Mouse (Mus musculus) limb, embryonic 13.5 days (tissue): ENCODE data around the gene Slc6a5. TPM values are rescaled to one million over a fixed set of nuclear protein-coding genes. Genes with fewer than 3 reads are reported as not detected.
A peak's percentile ranks its signal among the peaks of the same experiment; 100 is the strongest.

Experiments
- ATAC-seq: fragments of 200-750 bp; cut with Nextera tagmentation; 2 replicates; pipeline ENCODE4 v1.8.0; 2017; ENCODE audit warnings: low read depth, moderate number of reproducible peaks, moderate TSS enrichment; ENCODE audit not compliant: low FRiP score
- H3K27ac ChIP-seq: fragments of 300-500 bp; sonication (generic); 2 replicates; pipeline ENCODE4 v1.5.1; 2015; ENCODE audit warnings: inconsistent platforms, mild to moderate bottlenecking, moderate library complexity
- H3K27me3 ChIP-seq: fragments of 300-500 bp; sonication (generic); 2 replicates; pipeline ENCODE4 v1.6.1; 2015; ENCODE audit warnings: mild to moderate bottlenecking, inconsistent platforms
- H3K36me3 ChIP-seq: fragments of 300-500 bp; sonication (generic); 2 replicates; pipeline ENCODE4 v1.6.1; 2015; ENCODE audit warnings: inconsistent platforms, mild to moderate bottlenecking, moderate library complexity
- H3K4me1 ChIP-seq: fragments of 300-500 bp; sonication (generic); 2 replicates; pipeline ENCODE4 v1.6.1; 2015; ENCODE audit warnings: inconsistent platforms
- H3K4me2 ChIP-seq: fragments of 300-500 bp; sonication (generic); replicated peaks from 2 replicates; pipeline ENCODE4 v1.6.1; 2015; ENCODE audit warnings: inconsistent platforms, mild to moderate bottlenecking, moderate library complexity
- H3K4me3 ChIP-seq: fragments of 300-500 bp; sonication (generic); 2 replicates; pipeline ENCODE4 v1.5.1; 2015; ENCODE audit warnings: moderate library complexity, mild to moderate bottlenecking, inconsistent platforms
- H3K9ac ChIP-seq: fragments of 300-500 bp; sonication (generic); 2 replicates; pipeline ENCODE4 v1.6.1; 2015; ENCODE audit warnings: mild to moderate bottlenecking, inconsistent platforms
- H3K9me3 ChIP-seq: fragments of 300-500 bp; sonication (generic); 2 replicates; pipeline ENCODE4 v1.6.1; 2016; ENCODE audit warnings: inconsistent platforms
- WGBS: fragments of 180-500 bp; shearing (Covaris S2); methylation state at CpG from one replicate; pipeline ENCODE4 v1.1.7; 2015; 5-methylcytosine and 5-hydroxymethylcytosine counted together
- polyA plus RNA-seq: library from polyadenylated mRNA; unstranded; fragments of >200 nt; fragmentation: Nextera tagmentation; extraction: Ambion mirVana; gene quantifications from 2 replicates; pipeline ENCODE4 v1.2.1, GENCODE M21; 2015

The Slc6a5 gene
- polyA plus RNA-seq: 0.01 TPM in 1 of 2 replicates, not detected in the other

- H3K27ac ChIP-seq: no peak within 1 kb of the TSS
- H3K4me2 ChIP-seq: no peak within 1 kb of the TSS
- no peaks in the 10 kb centered on the region for H3K4me1 ChIP-seq
- H3K36me3 ChIP-seq: no peaks in the 10 kb centered on the region
- ATAC-seq: no peak
- H3K27me3 ChIP-seq: peaks cover 100% of the 10 kb centered on the region
- no peak within 1 kb of the TSS for H3K4me3 ChIP-seq
- H3K9me3 ChIP-seq: no peaks in the 10 kb centered on the region
- H3K9ac ChIP-seq: no peak within 1 kb of the TSS
- WGBS: under 1% methylated on average over 15 of the region's 15 CpGs
Measured at GRCm38 (mm10) chr7:49909850-49910249, at the start of gene Slc6a5. Gene Slc6a5 (plus strand): TSS chr7:49910146.

- Histone ChIP-seq H3K9ac (no peak overlapping the region), H3K27me3 (no peaks in the 10 kb centered on the region), H3K4me3 (no peak overlapping the region), H3K36me3 (peaks cover 18% of the 10 kb centered on the region), H3K4me2 (no peak overlapping the region), H3K4me1 (no peaks in the 10 kb centered on the region), H3K9me3 (no peaks in the 10 kb centered on the region), H3K27ac (no peak overlapping the region)
- 94% methylated on average over 2 of the region's 2 CpGs for WGBS
- ATAC-seq: no peak
Measured at GRCm38 (mm10) chr7:49861196-49861595, 48.8 kb upstream of the Slc6a5 start.

- H3K9ac ChIP-seq: no peak overlapping the region
- 0 out of 2 replicates have a peak, but pooled peaks cover 6% of the 10 kb centered on the region for H3K36me3 ChIP-seq
- ATAC-seq: no peak
- H3K27ac ChIP-seq: no peak overlapping the region
- H3K4me1 ChIP-seq: no peaks in the 10 kb centered on the region
- no peaks in the 10 kb centered on the region for H3K9me3 ChIP-seq
- WGBS: 62% methylated on average over 3 of the region's 3 CpGs
- no peak overlapping the region for H3K4me2 ChIP-seq
- H3K27me3 ChIP-seq: no peaks in the 10 kb centered on the region
- H3K4me3 ChIP-seq: no peak overlapping the region
Measured at GRCm38 (mm10) chr7:49863753-49864152, 46.2 kb upstream of the Slc6a5 start.

GRCm38 (mm10) chr7:49869656-49870055, 40.3 kb upstream of the Slc6a5 start:
- no peak overlapping the region for H3K4me2 ChIP-seq
- no peaks in the 10 kb centered on the region for H3K4me1 ChIP-seq
- H3K9me3 ChIP-seq: no peaks in the 10 kb centered on the region
- WGBS: 66% methylated on average over 5 of the region's 5 CpGs
- H3K27ac ChIP-seq: no peak overlapping the region
- no peak for ATAC-seq
- H3K9ac ChIP-seq: no peak overlapping the region
- H3K4me3 ChIP-seq: no peak overlapping the region
- no peaks in the 10 kb centered on the region for H3K36me3 ChIP-seq
- no peaks in the 10 kb centered on the region for H3K27me3 ChIP-seq

- no peak overlapping the region for H3K4me2 ChIP-seq
- WGBS: 79% methylated on average over 3 of the region's 3 CpGs
- no peaks in the 10 kb centered on the region for H3K9me3 ChIP-seq
- H3K27ac ChIP-seq: no peak overlapping the region
- ATAC-seq: no peak
- H3K4me1 ChIP-seq: no peaks in the 10 kb centered on the region
- no peak overlapping the region for H3K9ac ChIP-seq
- H3K4me3 ChIP-seq: no peak overlapping the region
- no peaks in the 10 kb centered on the region for H3K27me3 ChIP-seq
- H3K36me3 ChIP-seq: no peaks in the 10 kb centered on the region
Measured at GRCm38 (mm10) chr7:49870276-49870675, 39.7 kb upstream of the Slc6a5 start.

- H3K27ac ChIP-seq: no peak overlapping the region
- no peaks in the 10 kb centered on the region for H3K36me3 ChIP-seq
- WGBS: 82% methylated on average over 5 of the region's 5 CpGs
- ATAC-seq: no peak
- no peaks in the 10 kb centered on the region for H3K9me3 ChIP-seq
- no peak overlapping the region for H3K9ac ChIP-seq
- no peak overlapping the region for H3K4me3 ChIP-seq
- H3K27me3 ChIP-seq: no peaks in the 10 kb centered on the region
- H3K4me1 ChIP-seq: peaks cover 3% of the 10 kb centered on the region
- no peak overlapping the region for H3K4me2 ChIP-seq
Measured at GRCm38 (mm10) chr7:49877307-49877706, 32.6 kb upstream of the Slc6a5 start.

GRCm38 (mm10) chr7:49879051-49879450, 30.9 kb upstream of the Slc6a5 start:
- no peak overlapping the region for H3K27ac ChIP-seq
- no peak for ATAC-seq
- H3K4me1 ChIP-seq: peaks cover 12% of the 10 kb centered on the region
- H3K9ac ChIP-seq: no peak overlapping the region
- H3K4me3 ChIP-seq: no peak overlapping the region
- no peaks in the 10 kb centered on the region for H3K9me3 ChIP-seq
- 80% methylated on average over 13 of the region's 13 CpGs for WGBS
- H3K4me2 ChIP-seq: no peak overlapping the region
- no peaks in the 10 kb centered on the region for H3K36me3 ChIP-seq
- no peaks in the 10 kb centered on the region for H3K27me3 ChIP-seq

- 79% methylated on average over 8 of the region's 8 CpGs for WGBS
- Histone ChIP-seq H3K9ac (no peak overlapping the region), H3K4me1 (peaks cover 12% of the 10 kb centered on the region), H3K9me3 (no peaks in the 10 kb centered on the region), H3K4me3 (no peak overlapping the region), H3K27me3 (no peaks in the 10 kb centered on the region), H3K36me3 (no peaks in the 10 kb centered on the region), H3K4me2 (no peak overlapping the region), H3K27ac (no peak overlapping the region)
- ATAC-seq: no peak
Measured at GRCm38 (mm10) chr7:49879998-49880707, 29.8 kb upstream of the Slc6a5 start.

- ATAC-seq: no peak
- 20% methylated on average over 4 of the region's 4 CpGs for WGBS
- peak overlapping the region; percentile 44 for H3K4me2 ChIP-seq
Measured at GRCm38 (mm10) chr7:49882288-49882687, 27.7 kb upstream of the Slc6a5 start.

GRCm38 (mm10) chr7:49882694-49883389, 27.1 kb upstream of the Slc6a5 start:
- no peak overlapping the region for H3K27ac ChIP-seq
- no peak for ATAC-seq
- H3K4me3 ChIP-seq: no peak overlapping the region
- no peaks in the 10 kb centered on the region for H3K9me3 ChIP-seq
- 22% methylated on average over 16 of the region's 16 CpGs for WGBS
- H3K4me1 ChIP-seq: peaks cover 12% of the 10 kb centered on the region
- no peak overlapping the region for H3K9ac ChIP-seq
- H3K4me2 ChIP-seq: peak overlapping the region; percentile 44
- no peaks in the 10 kb centered on the region for H3K27me3 ChIP-seq
- no peaks in the 10 kb centered on the region for H3K36me3 ChIP-seq

More at GRCm38 (mm10) chr7:49882288-49882687, 27.7 kb upstream of the Slc6a5 start:
- Histone ChIP-seq H3K4me3 (no peak overlapping the region), H3K4me1 (peaks cover 12% of the 10 kb centered on the region), H3K27me3 (no peaks in the 10 kb centered on the region), H3K9ac (no peak overlapping the region), H3K27ac (no peak overlapping the region), H3K9me3 (no peaks in the 10 kb centered on the region), H3K36me3 (no peaks in the 10 kb centered on the region)

GRCm38 (mm10) chr7:49887776-49888390, 22.1 kb upstream of the Slc6a5 start:
- H3K36me3 ChIP-seq: no peaks in the 10 kb centered on the region
- no peak overlapping the region for H3K4me2 ChIP-seq
- no peak for ATAC-seq
- WGBS: 74% methylated on average over 2 of the region's 2 CpGs
- H3K4me3 ChIP-seq: no peak overlapping the region
- no peak overlapping the region for H3K9ac ChIP-seq
- H3K4me1 ChIP-seq: peaks cover 3% of the 10 kb centered on the region
- no peaks in the 10 kb centered on the region for H3K27me3 ChIP-seq
- H3K27ac ChIP-seq: no peak overlapping the region
- no peaks in the 10 kb centered on the region for H3K9me3 ChIP-seq

- no peak for ATAC-seq
- Histone ChIP-seq H3K27ac (no peak overlapping the region), H3K4me1 (no peaks in the 10 kb centered on the region), H3K4me2 (no peak overlapping the region), H3K9me3 (no peaks in the 10 kb centered on the region), H3K27me3 (peaks cover 4% of the 10 kb centered on the region; the same call in 1 of the 2 replicates), H3K9ac (no peak overlapping the region), H3K4me3 (no peak overlapping the region), H3K36me3 (no peaks in the 10 kb centered on the region)
- WGBS: 82% methylated on average over 2 of the region's 2 CpGs
Measured at GRCm38 (mm10) chr7:49894786-49895185, 15.2 kb upstream of the Slc6a5 start.
